Mouse (Mus musculus): ENCODE measurements around the gene Edaradd.

Gene Edaradd

GRCm38 (mm10) chr13:12460443-12460842, 59.8 kb downstream of the Edaradd start:
- DNase-seq, result peak; percentile 46 to 73

DNA sequence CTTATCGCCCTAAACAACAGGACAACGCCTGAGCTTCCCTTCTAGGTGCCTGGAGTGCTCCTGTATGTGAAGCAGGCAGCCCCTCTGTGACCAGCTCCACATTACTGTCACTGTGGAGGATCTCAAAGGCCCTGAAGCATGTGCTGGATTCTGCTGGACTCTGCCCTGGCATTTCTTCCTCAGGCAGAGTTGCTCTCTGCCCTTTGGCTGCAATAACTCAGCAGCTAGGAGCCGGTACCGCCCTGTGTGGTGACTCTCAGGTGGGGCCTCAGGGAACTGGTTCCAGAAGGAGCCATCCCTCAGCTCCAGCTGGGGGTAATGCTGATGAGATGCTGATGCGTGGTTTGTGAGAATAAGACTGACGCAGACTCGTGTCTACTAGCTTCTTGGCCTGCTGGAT, 63.5 kb downstream of the Edaradd start:
- DNase-seq, result no peak

DNA sequence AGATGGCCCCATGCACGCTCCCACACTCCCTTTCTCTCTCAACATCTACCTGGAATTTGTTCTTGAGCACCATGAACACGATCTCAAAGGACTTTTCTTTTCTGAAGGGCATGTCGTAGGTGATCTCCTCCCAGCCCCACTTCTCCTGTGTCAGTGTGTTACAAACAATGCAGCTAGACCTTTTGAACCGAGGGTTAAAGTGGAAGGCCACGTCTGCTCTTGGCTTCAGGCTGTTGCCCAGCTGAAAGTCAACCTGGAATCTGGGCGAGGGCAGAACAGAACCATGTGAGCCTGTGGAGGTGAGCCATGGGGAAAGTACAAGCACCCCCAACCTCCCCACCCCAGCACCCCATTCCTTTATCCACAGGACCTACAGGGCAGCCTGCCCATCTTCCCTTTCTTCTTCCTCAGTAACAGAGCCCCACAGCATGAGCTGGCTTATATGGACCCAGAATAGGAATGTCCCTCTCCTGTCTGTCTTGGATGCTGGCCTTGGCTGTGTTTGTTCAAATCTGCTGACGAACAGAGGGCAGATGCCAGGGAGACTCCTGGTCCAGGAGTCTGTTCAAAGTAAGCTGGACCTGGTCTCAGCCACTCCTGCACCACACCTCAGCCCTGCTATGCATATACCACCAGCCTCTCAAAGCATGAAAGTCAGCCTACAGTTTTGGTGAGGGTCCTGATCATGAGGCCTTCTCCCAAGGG, 65.4 kb downstream of the Edaradd start:
- no peak for DNase-seq

GRCm38 (mm10) chr13:12453150-12453549, 67.1 kb downstream of the Edaradd start:
- peak; percentile 51 to 61 for DNase-seq

DNA sequence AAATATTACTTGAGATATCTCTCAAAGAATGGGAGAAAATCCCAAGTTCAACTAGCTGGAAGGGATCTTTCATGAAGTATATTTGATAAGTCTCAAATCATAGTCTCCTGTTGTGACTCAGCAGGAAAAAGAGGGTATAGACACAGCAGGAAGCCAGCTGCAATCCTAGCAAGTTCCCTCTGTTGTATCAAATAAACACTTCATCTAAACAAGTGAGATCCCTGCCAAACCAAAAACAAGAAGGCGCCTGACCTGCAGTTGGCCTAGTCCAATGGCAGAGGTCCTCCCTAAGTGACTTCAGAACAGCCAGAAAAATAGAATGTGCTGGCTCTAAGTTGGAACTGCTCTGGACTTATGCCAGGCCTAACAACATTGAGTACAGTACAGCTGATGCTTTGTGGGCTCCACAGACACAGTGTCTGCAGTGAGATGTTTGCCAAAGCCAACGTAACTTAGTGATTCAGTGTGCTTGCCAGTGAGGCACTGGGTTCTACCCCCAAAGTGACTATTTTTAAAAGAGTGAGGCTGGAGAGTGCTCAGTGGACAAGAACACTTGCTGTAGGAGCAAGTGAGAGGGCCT, 78.1 kb downstream of the Edaradd start:
- DNase-seq, result no peak

DNA sequence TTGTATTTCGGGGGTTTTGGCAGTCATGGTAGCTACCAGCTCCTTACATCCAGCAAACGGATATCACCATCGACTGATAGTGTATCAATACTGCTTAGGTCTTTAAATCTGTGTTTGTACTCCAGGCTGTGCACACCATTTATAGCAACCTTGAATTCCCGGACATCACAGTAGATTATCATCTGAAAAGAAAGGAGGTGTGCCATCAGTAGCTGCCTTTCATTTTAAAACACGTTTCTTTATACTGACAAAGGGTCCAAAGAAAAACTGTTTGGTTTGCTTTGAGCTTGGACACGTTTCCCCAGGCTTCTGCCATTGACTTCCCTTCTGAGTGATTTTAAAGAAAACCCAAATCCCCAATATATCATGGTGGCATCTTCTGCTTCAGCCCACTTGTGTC, 79.4 kb downstream of the Edaradd start:
- DNase-seq, result no peak

DNA sequence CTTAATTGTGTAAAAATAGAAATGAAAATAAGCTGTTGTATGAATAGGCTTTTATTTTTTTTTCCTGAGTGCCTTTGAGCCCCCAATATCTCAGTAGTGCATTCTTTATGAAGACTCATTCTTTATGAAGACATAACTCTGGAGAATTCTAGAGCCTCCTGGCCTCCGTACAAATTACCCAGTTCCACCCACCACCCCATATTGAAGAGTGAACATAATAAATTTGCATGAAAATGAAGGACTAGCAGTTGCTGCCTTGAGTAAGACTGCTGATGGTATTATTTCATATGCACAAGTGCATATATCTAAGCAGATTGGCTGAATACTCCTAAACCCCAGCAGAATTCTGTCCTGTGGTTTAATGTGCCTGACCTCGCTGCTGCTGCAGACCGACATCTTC, 80.7 kb downstream of the Edaradd start:
- no peak for DNase-seq

DNA sequence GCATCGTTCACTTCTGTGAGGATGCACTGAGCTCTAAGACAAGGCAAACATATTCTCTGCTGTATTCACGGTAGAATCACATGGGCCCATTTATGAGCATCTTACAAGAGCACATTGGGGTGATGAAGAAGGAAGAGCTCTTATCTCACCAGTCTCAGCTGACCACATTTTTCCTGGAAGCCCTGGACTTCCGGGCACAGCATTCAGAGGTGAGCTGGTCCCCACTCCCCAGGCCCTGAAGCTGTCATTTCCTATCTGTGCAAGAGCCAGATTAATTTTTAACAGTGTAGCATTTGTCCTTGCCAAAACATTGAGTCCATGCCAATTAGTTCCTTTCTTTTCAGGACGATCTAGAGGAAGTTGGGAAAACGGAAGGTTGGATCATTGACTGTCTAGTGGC, 86.4 kb downstream of the Edaradd start:
- DNase-seq, result no peak

DNA sequence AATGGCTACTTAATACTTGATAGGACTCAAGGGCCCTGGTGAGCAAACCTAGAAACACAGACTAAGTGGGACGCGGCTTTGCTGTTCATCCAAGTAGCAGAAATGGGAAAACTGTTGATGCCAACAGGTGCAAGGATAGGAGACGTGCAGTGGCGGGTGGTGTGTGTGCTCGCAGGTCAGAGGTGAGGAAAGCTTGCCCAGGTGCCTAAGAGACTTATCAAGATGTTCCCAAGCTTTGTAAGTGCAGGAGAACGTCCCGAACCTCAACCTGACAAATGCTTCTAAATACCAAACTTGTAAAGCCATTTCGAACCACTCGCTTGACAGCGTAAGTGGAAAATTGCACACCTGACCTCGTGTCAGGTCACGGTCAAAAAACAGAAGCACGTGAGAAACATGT, 91.7 kb downstream of the Edaradd start:
- DNase-seq, result no peak
